Mouse (Mus musculus): Measurements from ENCODE around the gene Med15.

DNA sequence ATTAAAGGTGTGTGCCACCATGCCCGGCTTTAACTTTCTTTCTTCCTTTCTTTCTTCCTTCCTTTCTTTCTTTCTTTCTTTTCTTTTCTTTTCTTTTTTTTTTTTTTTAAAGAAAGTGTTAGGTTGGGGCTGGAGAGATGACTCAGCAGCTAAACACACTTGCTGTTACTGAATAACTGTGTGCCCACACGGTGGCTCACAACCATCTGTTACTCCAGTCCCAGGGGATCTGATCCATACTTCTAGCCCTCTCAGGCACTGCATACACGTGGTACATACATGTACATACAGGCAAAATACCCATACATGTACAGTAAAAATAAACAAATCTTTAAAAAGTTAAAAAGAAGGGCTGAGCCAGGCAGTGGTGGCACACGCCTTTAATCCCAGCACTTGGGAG lies 121.3 kb downstream of the Med15 start:
- TF ChIP-seq CTCF (IDR thresholded peaks at IDR 0.05; ENCODE audit: extremely low read depth, insufficient read length, insufficient replicate concordance, low read depth, low read length) (no peak), POLR2A (IDR thresholded peaks at IDR 0.05; ENCODE audit: low read depth, low read length) (no peak)
